Mouse (Mus musculus): ENCODE measurements around the gene Sdk1.

Sdk1 gene

DNA sequence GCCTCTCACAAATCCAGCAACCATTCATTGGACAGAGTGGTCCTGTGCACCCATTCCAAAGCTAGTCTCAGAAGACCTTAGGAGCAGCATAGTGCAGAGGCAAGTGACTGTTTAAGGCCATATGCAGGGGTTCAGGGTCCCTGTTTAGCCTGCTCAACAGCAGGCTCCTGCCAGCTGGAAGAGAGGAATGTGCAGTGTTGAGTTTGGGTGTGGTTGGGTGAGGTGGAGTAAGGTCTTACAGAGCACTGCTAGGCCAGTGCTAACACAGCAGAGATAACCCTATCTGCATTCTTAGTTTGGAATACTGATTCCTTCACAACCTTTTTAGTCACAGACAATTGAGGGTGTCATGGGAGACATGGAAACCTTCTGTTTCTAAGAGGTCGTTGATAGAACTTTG is 206.0 kb downstream of the Sdk1 start:
- DNase-seq (ENCODE audit: low read depth, low spot score), result no peak

- DNase-seq (ENCODE audit: low read depth, low spot score), result no peak
Observed at GRCm38 (mm10) chr5:141463417-141463816, 222.1 kb downstream of the Sdk1 start.

DNA sequence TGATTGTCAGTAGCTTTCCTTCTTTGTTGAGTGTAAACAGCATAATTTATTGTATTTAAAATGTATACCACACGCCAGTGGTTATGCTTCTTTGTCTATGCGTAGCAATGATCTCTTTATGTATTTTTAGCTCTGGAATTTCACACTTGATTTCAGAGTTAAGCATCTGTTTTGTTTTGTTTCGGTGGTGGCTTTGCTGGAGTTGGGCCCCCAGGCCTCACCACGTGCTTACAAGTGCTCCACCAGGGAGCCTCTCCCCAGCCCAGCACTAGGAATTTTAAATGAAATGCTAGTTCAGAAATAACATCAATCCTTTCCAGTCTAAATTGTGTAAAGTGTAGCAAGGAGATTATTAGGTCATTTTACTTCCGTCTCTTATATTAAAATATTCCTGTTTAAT is 227.5 kb downstream of the Sdk1 start:
- no peak for DNase-seq (ENCODE audit: low read depth, low spot score)

DNA sequence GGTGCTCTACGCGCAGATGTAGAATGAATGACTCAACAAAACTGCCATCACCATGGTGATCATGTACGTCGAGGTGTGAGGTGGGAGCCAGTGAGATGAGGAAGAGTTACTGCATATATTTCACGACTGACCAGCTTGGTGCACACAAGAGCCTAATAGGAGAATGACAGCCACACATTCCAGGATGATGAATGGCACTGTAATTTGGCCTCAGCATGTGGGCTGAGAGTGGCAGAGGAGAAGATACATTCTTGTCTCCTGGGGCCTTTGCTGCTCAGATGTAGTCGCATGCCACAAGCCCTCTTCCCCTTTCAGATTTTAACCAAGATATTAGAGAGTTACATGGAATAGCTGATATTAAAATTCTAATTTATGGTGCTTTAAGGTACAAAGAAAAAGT is 264.0 kb downstream of the Sdk1 start:
- DNase-seq (ENCODE audit: low read depth, low spot score), result no peak

GRCm38 (mm10) chr5:141506344-141506743 is 265.1 kb downstream of the Sdk1 start:
- DNase-seq (ENCODE audit: low read depth, low spot score), result no peak

GRCm38 (mm10) chr5:141524801-141525715 is 283.8 kb downstream of the Sdk1 start:
- no peak for DNase-seq (ENCODE audit: low read depth, low spot score)

DNA sequence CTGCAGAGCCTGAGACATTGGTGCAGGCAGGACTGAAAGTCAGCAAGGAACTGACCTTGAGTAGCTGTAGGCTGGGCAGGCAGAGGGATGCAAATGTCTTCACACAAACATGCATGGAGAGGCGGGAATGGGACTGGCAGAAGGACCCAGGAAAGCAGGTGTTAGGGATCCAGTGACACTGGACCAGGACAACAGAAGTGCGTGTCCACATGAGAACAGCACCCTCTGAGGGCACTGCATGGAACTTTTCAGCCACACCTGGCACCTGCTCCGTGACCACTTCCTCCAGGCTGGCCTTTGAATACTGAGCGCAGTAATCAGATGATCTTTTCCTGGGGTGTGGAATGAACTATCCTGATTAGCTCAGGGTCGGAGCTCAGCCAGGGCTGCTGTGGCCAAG is 298.9 kb downstream of the Sdk1 start:
- DNase-seq (ENCODE audit: low read depth, low spot score), result no peak

DNA sequence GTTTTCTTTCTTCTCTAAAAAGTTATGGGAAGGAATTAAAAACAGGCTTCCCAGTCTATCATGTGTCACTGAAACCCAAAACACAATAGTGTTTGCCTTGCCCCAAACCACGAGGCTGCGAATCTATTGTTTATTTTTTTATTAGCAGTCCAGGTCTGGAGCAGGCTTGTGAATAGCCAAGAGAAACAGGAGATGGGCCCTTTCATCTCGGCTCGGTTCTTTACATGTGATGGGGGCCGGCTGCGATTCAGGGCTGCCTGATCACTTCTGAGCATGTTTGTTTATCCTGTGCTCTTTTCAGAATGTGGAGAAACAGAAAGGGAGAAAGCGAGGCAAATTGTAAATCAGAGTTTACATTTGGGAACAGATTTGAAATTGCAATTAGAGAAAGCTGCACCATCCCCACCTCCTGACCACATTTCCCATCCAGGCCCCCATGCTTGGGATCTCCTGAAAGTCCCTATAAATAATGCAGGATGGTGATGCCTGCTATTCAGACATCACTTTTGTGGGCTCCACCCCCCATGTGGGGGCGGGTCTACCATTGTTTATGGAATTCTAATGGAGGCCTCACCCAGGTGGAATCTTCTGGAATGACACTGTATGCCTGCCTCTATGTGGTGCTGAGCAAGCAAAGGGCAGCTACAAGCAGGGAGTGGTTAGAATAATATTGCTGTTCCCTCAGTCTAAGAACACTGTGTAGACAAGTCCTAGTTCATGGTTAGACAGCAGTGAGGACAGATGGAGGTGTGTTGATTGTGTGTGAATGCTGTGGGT is 301.8 kb downstream of the Sdk1 start:
- peak; percentile 12 for DNase-seq (ENCODE audit: low read depth, low spot score)

DNA sequence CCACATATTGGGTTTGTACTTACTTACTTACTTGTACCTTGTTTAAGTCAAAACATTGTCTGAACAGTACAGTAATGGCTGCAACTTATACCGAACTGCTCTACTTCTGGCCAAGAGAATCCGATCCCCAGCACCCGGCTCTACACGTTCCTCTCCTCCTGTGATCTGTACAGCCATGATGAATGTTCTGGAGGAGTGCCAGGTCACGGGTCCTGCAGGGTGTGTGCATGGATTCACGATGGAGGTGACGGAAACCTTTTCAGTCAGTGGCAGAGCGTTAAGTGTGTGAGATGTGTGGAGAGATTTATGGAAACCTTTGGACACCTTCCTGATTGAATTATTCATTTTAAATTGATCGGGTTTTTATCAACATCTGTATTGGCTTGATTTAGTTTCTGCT is 312.2 kb downstream of the Sdk1 start:
- DNase-seq (ENCODE audit: low read depth, low spot score), result no peak

- no peak for DNase-seq (ENCODE audit: low read depth, low spot score)
Observed at GRCm38 (mm10) chr5:141558731-141559130, 317.4 kb downstream of the Sdk1 start.

DNA sequence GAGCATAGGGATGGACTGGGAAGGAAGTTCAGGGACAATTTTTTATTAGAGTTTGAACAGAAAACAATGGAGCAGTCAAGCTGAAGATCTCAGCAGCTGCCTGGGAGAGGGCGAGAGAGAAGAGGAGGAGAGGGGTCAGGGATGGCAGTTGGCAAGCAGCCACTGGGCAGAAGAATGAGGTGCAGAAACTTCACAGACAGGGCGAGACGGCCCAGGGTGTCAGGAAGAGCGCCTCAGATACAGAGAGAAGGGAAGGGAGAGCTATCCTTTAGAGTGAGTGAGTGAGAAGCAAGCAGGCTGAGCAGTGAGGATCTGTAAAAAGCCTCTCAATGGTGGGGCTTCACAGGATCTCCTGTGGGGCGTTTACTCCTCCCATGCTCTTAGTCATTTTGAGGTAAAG is 319.0 kb downstream of the Sdk1 start:
- no peak for DNase-seq (ENCODE audit: low read depth, low spot score)

- no peak for DNase-seq (ENCODE audit: low read depth, low spot score)
Observed at GRCm38 (mm10) chr5:141561989-141562560, 320.8 kb downstream of the Sdk1 start.

GRCm38 (mm10) chr5:141564197-141564596 is 322.9 kb downstream of the Sdk1 start:
- peak; percentile 28 for DNase-seq (ENCODE audit: low read depth, low spot score)

DNA sequence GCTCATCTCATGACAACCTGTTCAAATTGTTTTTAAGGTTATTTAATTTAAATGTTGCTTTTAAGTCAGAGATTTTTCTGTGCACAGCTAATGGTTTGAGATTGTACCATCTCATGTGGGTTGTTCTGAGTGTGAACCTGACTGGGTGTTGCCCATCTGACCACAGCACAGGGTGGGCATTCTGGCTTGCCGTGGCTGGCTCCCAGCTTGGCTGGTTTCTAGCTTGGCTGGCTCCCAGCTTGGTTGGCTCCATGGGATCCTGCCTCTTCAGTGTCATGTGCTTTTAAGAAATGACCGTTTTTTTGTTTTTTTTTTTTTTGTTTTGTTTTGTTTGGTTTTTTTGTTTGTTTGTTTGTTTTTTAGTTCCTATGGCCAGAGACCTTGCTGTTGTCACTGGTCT is 326.8 kb downstream of the Sdk1 start:
- no peak for DNase-seq (ENCODE audit: low read depth, low spot score)

- DNase-seq (ENCODE audit: low read depth, low spot score), result no peak
Observed at GRCm38 (mm10) chr5:141570442-141570841, 329.2 kb downstream of the Sdk1 start.

DNA sequence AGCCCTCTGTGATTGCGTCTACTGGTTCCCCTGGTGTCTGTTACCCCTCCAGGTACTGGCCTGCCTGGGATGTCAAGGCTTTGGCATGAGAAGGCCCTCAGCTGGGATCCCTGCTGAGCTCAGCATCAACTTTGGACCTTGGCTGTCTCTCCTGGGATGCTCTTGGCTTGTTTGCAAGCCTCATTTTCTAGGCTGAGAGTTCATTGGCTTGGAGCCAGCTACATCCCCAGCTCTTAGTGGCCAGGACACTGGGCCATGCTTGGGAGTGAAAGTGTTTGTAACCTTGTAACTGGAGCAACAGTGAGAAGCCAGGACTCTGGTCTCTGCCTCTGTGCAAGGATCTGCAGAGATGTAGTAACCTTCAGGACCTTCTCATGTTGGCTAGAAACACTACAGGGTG is 333.0 kb downstream of the Sdk1 start:
- no peak for DNase-seq (ENCODE audit: low read depth, low spot score)

DNA sequence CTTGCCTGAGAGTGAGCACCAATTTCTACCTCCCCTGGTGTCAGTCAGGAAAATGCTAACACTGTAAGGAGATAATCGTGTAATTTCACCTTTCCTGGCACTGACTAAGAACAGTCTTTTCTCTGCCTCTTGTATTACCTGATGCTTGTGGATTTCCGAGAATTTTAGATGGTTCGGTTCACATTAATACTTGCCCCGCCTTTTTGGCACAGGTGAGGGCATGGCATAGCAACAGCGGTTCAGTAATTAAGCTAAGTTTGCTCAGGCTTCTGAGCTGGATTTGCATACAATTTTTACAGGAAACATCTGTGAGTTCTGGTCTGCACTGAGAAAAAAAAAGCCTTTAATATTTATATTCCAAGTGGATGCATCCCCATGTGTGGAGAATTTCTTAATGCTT is 350.0 kb downstream of the Sdk1 start:
- DNase-seq (ENCODE audit: low read depth, low spot score), result no peak

DNA sequence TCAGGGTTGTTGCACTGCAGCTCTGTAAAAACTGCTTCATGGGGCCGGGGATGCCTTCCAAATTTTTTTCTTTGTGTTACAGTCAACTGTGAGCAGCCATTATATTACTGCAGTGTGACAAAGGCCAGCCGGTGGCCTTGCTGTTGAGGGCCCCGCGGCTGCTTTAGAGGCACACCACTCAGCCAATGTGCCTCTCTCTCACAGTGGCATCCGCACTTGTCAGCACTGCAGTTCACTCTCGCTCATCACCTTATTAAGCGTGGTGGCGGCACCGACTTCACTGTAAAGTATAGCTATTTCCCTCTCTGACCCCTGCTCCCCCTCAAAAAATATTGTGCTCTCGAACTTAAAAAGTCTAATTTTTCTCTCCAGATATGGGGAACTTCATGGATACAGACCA is 371.4 kb downstream of the Sdk1 start:
- no peak for DNase-seq (ENCODE audit: low read depth, low spot score)

DNA sequence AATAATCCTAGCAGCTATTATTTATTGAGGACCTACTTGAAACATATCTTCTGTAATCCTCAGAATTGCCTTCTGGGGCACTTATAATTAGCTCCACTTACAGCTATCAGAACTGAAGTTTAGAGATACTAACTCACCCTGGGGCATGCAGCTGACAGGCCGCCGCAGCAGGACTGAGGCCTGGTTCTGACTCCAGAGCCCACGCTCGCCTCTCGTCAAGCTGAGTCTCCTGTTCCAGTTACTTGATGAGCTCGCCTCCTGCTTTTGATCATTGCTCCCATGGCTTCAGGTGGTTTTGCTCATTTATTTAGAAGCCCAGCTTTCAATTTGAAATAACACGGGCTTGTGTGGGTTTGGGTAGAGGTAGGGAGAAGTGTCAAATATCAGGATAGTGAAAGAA is 374.5 kb downstream of the Sdk1 start:
- DNase-seq (ENCODE audit: low read depth, low spot score), result no peak

- no peak for DNase-seq (ENCODE audit: low read depth, low spot score)
Observed at GRCm38 (mm10) chr5:141617660-141618059, 376.4 kb downstream of the Sdk1 start.

- DNase-seq (ENCODE audit: low read depth, low spot score), result no peak
Observed at GRCm38 (mm10) chr5:141625401-141625800, 384.1 kb downstream of the Sdk1 start.

DNA sequence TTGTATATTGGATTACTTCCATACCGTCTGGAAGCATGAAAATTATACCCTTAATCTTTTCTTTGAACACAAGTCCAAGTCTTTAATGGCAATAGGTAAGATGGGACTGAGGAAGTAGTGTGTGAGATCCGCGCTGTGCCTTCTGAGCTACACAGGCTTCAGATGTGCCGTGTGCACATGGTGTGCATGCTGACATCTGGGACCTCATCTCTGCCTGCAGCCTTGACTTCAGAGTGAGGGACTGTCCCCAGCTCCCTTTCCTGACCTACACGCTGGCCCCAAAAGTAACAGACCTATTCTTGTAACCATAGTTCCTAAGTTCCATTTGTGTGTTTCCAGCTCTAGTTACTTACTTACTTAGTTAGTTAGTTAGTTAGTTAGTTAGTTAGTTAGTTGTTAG is 390.4 kb downstream of the Sdk1 start:
- DNase-seq (ENCODE audit: low read depth, low spot score), result no peak

DNA sequence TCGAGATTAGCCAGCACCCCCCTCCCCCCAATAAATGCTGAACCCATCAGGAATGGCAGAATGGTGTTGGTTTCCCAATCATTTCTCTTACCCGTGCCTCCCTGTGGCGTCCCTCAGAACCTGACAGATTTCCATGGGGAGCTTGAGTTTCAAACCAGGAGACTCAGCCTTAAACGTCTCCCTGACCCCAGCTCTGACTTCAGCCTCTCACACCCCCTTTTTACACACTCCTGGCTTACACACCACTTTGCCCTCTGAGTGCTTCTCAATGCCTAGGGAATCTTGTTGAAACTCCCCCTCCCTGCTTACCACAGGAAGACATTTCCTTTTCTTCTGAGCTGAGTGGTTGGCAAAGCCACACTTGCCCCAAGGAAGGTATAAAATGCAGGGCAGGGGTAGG is 392.0 kb downstream of the Sdk1 start:
- no peak for DNase-seq (ENCODE audit: low read depth, low spot score)
